Mouse (Mus musculus) liver (tissue): ENCODE results near the gene Slc16a13.
"Not testable (repeated sequence)": the region's sequence is repeated elsewhere in the genome, so short reads cannot be mapped to it uniquely, and the experiment has no call there.

ENCODE experiments used
- DNase-seq: peaks from one replicate; pipeline ENCODE4 v3.0.0-alpha.2; 2020; ENCODE audit warnings: mixed read lengths

The Slc16a13 gene

DNA sequence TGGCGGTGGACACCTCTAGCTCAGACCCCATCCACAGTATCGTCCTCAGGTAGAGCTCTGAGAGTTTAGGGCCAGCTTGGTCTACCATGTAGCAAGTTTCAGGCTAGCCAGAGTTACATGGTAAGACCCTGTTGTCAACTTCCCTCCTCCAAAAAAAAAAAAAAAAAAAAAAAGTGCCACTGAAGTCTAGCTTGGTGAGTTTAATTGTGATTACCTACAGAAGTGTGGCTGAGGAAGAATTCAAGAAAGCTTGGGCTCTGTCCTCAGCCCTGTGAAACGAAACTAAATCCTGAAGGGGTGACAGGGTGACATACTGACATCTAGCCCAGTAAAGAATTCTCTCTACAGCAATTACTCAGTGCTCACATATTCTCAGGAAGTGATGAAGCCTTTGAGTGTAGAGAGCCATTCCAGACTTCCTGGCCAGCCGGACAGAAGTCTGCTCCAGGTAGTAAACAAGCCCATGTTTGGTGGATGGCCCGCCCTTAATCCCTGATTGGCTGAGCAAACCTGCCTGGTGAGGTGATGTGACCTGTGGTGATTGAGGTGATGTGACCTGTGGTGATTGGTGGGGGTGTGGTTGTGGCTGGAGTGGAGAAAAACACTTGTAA, 12.0 kb downstream of the Slc16a13 start:
- no peak for DNase-seq

DNA sequence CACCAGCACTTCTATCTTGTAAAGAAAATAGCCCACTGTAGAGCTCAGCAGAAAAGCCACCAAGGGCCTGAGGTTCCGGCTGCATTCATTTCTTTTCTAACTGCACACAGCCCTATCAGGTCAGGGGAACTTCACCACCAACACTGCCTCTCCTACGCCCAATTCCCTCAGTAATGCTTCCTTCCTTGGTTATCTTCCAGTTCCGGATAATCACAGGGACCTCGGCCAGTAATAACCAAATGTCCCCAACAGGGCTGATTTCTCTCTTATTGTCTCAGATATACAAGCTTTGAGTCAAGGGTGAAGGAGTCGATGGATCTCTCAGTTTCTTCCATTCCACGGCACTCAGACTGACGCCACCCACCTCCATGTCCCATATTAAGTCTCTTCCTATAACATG, 13.6 kb downstream of the Slc16a13 start:
- DNase-seq, result no peak

- no peak for DNase-seq
Measured at GRCm38 (mm10) chr11:70206801-70207200, 14.1 kb downstream of the Slc16a13 start.

- DNase-seq, result peak; percentile 87
Measured at GRCm38 (mm10) chr11:70201691-70202090, 19.2 kb downstream of the Slc16a13 start.

DNA sequence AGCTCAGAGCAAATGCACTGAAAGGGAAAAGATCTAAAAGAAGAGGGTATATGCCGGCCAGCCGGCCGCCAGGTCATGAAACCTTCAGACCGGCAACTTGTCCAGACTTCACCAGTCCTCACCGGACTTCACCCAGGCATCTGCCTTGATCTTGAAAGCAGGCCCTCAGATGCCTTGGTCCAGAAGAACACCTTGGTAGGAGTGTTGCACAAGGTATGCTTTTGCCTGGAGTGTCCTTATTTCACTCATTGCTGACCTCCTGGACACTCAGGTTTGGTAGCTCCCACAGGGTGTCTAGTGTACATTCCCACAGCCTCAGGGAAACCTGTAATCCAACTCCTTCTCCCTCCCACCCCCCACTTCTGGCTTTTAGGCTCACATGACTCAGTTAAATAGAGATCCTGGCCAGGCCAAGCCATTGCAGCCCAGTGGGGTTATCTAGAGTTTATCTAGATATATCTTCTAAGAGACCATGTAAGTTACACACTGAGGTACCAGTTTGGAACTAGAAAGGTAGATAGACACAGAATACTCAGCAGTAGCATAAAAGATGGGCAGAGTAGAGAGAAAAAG, 20.7 kb downstream of the Slc16a13 start:
- no peak for DNase-seq

DNA sequence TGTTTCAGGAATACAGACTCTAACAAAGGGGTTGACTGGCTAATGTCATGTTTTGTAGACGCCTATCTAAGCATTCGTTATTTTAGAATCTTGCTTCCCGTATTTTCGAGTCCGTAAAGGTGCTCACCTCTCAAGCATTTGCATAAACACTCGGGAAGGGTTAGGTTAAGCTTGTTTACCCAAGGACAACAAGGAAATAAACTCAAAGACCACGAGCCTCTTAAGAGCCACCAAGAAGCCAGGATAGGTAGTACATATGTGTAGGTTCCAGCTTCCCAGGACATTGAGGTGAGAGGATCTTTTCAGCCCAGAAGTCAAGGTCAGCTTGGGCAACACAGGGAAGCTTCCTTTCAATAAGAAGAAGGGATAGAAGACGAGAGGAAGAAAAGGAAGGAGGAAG, 21.8 kb downstream of the Slc16a13 start:
- no peak for DNase-seq

GRCm38 (mm10) chr11:70198332-70198731, 22.5 kb downstream of the Slc16a13 start:
- no peak for DNase-seq

DNA sequence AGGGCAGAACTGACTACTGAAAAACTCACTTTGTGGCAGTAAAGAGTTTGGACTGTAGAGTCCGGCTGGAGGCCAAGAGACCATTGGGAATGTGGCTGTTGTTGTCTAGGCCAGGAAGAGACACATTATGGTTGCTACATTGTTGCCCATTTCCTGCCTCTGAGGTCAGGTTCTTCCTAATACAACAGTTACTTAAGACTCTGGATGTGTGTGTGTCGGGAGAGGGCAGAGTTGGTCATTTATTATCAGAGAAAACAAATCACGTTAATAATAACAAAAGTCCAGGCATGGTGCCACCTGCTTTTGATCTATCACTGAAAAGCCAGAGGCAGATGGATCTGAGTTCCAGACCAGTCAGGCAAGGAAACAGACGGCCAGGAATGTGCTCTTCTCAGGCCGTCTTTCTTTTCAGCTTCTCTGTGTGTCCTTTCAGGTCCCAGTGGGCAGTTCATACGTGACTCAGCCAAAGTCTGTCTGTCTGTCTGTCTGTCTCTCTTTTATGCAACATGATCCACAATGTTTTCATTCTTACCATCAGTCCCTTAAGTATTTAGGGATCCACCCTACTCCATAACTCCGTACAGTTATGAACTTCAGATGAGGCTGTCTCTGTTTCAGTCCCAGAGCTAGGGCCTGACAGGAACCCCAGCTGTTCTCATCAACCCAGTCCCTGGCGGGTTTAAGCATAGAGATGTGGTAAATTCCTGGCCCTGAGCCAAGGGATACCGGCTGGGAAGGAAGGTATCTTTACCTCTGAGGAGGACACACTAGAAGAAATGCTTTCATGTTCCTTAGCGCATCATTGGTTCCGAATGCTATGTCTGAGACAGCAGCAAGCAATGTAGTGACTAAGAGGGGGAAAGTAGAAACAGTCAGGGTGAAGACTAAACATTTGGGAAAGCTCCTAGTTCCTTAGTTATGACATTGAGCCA, 27.2 kb downstream of the Slc16a13 start:
- DNase-seq, result no peak

GRCm38 (mm10) chr11:70192157-70192556, 28.7 kb downstream of the Slc16a13 start:
- no peak for DNase-seq

DNA sequence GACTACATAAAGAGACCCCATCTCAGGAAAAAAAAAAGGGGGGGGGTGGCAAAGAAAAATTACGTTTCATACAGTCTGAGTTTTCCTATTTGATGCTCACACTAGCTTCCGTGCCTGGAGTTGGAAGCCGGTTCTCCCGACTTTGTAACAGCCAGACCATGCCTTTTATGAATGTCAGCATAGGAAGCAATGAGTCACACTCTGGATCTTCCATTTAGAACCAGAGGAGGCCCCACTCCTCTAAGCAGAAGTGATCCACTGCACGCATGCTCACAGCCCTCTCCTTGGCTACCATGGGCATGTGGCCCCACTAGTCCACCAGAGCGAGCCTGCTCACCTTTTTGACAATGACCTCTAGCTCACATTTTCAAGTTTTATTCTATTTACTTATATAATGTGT, 29.7 kb downstream of the Slc16a13 start:
- no peak for DNase-seq

GRCm38 (mm10) chr11:70189319-70190134, 31.3 kb downstream of the Slc16a13 start:
- no peak for DNase-seq

GRCm38 (mm10) chr11:70185120-70185519, 35.7 kb downstream of the Slc16a13 start:
- no peak for DNase-seq

- DNase-seq, result no peak
Measured at GRCm38 (mm10) chr11:70180496-70180895, 40.4 kb downstream of the Slc16a13 start.

DNA sequence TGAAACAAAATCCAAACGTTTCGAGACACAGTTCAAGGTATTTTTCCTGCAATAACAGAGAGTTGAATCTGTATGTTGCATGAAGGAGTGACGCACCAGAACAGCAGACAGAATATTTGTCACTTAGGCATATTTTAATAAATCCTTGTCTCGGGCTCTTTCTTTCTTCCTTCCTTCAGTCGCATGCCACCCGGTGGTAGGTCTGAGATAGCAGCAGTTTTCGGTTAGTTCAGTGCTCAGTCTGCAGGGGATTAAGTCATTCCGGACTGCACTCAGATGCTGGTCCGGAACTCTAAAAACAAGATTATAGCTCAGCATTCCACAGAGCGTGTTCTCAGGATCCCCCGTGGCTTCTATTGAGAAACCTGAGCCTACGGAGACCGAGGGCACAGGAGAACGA, 41.5 kb downstream of the Slc16a13 start:
- DNase-seq, result peak; percentile 20

DNA sequence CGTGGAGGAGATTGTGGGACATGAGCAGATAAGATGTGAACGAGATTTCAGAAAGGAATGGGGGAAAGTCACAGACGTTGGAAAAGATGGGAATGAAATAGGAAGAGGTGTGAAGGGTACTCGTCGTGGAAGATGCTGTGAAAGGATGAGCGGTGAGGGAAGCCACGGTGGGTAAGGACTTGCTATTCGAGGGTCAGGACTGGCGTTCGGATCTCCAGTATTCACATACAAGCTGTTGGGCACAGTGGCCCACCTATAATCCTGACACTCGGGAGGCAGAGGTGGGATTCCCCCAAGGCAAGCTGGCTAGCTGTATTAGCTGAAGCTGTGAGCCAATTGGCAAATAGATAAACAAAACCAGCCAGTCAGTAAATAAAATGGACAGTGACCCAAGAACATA, 42.1 kb downstream of the Slc16a13 start:
- no peak for DNase-seq

DNA sequence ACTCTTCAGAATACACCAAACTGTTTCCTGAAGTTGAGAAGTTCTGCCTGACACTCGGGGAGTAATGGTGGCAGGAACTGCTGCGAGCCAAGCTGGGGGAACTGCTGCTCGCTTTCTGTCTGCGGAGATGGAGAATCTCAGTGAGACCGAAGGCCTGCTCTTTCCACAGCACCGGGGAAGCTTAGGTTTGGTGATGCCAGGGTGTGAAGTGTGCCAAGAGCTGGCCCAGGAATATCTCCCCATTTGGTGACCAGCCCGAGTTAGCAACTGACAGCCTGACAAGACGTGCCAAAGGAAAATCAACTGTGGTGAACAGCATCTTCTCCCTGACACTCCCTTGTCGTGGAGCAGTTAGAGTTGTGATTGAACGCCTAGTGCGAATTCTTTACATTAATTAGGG, 42.6 kb downstream of the Slc16a13 start:
- DNase-seq, result no peak

DNA sequence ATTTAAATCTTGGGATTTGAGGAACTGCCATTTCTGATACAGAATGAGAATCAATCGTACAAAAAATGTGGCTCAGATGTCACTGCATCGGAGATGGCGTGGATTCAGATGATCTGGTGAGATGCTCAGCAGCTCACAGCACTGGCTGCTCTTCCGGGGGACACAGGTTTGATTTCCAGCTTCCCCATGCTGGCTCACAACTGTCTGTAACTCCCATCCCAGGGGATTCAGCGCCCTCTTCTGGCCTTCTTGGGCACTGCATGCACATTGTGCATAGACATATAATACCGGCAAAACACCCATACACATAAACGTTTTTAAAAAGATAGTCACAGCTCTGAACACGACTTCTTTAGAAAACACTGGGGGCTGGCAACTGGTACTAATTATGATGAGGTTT, 43.2 kb downstream of the Slc16a13 start:
- peak; percentile 31 for DNase-seq

- DNase-seq, result no peak
Measured at GRCm38 (mm10) chr11:70174491-70174890, 46.4 kb downstream of the Slc16a13 start.

DNA sequence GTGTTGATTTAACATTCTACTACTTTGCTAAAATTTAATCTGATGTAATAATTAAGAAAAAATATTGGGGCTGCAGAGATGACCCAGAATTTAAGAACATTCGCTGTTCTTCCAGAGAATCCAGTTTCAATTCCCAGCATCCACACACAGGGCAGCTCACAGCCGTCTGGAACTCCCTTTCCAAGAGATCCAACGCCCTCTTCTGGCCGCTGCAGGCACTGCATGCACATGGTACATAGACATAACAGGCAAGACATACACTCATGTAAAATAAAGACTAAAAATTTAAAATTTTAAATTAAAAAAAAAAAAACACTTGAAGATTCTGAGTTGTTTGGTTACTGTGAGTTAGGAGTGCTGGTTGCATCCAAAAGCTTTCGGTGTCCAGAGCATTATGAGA, 48.6 kb downstream of the Slc16a13 start:
- peak; percentile 48 for DNase-seq

DNA sequence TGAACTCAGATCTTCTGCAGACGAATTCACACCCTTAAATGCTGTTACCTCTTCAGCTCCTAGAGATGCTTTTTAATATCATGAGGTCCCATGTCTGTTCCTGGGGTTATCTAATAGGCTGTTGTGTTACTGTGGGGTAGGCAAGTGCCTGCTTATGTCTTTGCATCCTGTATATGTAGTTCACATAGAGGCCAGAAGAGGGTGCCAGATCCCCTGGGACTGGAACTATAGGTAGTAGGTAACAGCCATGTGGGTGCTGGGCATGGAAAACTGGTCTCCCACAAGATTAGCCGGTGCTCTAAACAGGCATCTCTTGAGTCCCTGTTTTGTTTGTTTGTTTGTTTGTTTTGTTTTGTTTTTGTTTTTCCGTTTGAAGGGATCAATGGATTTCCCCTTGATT, 49.0 kb downstream of the Slc16a13 start:
- peak; percentile 35 for DNase-seq

GRCm38 (mm10) chr11:70171181-70171580, 49.7 kb downstream of the Slc16a13 start:
- DNase-seq, result no peak

DNA sequence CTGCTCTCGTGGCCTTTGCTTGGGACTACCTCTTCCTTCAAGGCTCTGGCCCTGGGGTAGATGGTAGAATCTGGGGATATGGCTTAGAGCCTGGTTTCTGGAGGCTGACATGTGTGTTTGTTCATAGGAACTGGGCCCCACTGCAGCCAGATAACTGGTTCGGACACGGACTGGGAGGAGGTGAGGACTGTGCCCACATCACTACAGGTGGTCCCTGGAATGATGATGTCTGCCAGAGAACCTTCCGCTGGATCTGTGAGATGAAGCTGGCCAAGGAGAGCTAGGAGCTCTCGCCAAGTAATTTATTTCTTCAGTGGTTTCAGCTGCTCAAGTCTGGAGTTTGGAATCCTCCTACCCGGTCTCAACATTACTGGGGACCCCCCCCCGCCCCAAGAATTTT, 50.6 kb downstream of the Slc16a13 start:
- no peak for DNase-seq

DNA sequence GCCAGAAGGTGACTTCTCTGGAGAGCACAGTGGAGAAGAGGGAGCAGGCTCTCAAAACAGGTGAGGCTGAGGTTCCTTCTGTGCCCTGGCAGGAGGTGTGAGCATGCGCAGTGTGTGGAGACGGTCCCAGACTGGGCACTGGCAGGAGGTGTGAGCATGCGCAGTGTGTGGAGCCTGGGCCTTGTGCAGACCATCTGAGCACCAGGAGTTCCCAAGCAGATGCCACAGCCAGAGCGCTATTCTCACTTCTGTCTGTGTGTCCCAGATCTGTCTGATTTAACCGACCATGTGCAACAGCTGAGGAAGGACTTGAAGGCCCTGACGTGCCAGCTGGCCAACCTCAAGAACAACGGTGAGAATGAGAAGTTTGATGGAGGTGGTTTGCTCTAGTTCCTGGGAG, 51.4 kb downstream of the Slc16a13 start:
- not testable (repeated sequence) for DNase-seq
